Mouse (Mus musculus): ENCODE measurements around the gene Cyth3. TPM values are rescaled to one million over a fixed set of nuclear protein-coding genes. Genes with fewer than 3 reads are reported as not detected.

The Cyth3 gene
- polyA plus RNA-seq, 1 experiment: 23.9 TPM

- peaks cover 40% of the 10 kb centered on the region for H3K36me3 ChIP-seq (ENCODE audit: control insufficient read depth, insufficient read depth)
Observed at GRCm38 (mm10) chr5:143706030-143706821, 84.0 kb downstream of the Cyth3 start.

GRCm38 (mm10) chr5:143706822-143707200 lies 84.6 kb downstream of the Cyth3 start:
- Histone ChIP-seq H3K79me2 (ENCODE audit: control insufficient read depth, insufficient read depth) (no peaks in the 10 kb centered on the region), H3K36me3 (ENCODE audit: control insufficient read depth, insufficient read depth) (peaks cover 40% of the 10 kb centered on the region), H3K27me3 (ENCODE audit: control insufficient read depth, insufficient read depth, insufficient read length) (no peaks in the 10 kb centered on the region), H3K79me3 (ENCODE audit: low read depth) (no peaks in the 10 kb centered on the region), H3K4me3 (ENCODE audit: insufficient read depth, poor library complexity, severe bottlenecking) (no peak overlapping the region), H3ac (ENCODE audit: control insufficient read depth, insufficient read length, low read depth) (no peak overlapping the region)
- TF ChIP-seq FOSL1 (IDR thresholded peaks at IDR 0.05; ENCODE audit: insufficient read depth, low read length, poor library complexity, severe bottlenecking) (no peak), CEBPB (IDR thresholded peaks at IDR 0.05; ENCODE audit: low read depth) (no peak), MYOG (IDR thresholded peaks at IDR 0.05; ENCODE audit: control insufficient read depth, extremely low read depth, insufficient read length) (no peak)

More at GRCm38 (mm10) chr5:143706030-143706821, 84.0 kb downstream of the Cyth3 start:
- no peak for TF ChIP-seq MYOG (IDR thresholded peaks at IDR 0.05; ENCODE audit: control insufficient read depth, extremely low read depth, insufficient read length)
- no peak for TF ChIP-seq MYOD1 (IDR thresholded peaks at IDR 0.05; ENCODE audit: control insufficient read depth, insufficient read length, low read depth)
- TF ChIP-seq FOSL1 (IDR thresholded peaks at IDR 0.05; ENCODE audit: insufficient read depth, low read length, poor library complexity, severe bottlenecking): no peak
- TF ChIP-seq USF1 (IDR thresholded peaks at IDR 0.05; ENCODE audit: low read depth): no peak
- no peak for TF ChIP-seq CTCF (IDR thresholded peaks at IDR 0.05; ENCODE audit: control insufficient read depth, insufficient read depth, insufficient read length)
- no peak for TF ChIP-seq MAX (IDR thresholded peaks at IDR 0.05)
- TF ChIP-seq CEBPB (IDR thresholded peaks at IDR 0.05; ENCODE audit: low read depth): no peak
- H3K4me3 ChIP-seq (ENCODE audit: insufficient read depth, poor library complexity, severe bottlenecking): no peak overlapping the region
- H3K79me3 ChIP-seq (ENCODE audit: low read depth): no peaks in the 10 kb centered on the region
- no peaks in the 10 kb centered on the region for H3K27me3 ChIP-seq (ENCODE audit: control insufficient read depth, insufficient read depth, insufficient read length)
- no peaks in the 10 kb centered on the region for H3K79me2 ChIP-seq (ENCODE audit: control insufficient read depth, insufficient read depth)
- H3ac ChIP-seq (ENCODE audit: control insufficient read depth, insufficient read length, low read depth): no peak overlapping the region

GRCm38 (mm10) chr5:143711326-143711725 lies 89.1 kb downstream of the Cyth3 start:
- no peaks in the 10 kb centered on the region for H3K79me3 ChIP-seq (ENCODE audit: low read depth)
- TF ChIP-seq FOSL1 (IDR thresholded peaks at IDR 0.05; ENCODE audit: insufficient read depth, low read length, poor library complexity, severe bottlenecking) (no peak), CTCF (IDR thresholded peaks at IDR 0.05; ENCODE audit: control insufficient read depth, insufficient read depth, insufficient read length) (peak; percentile 85)
- H3K36me3 ChIP-seq (ENCODE audit: control insufficient read depth, insufficient read depth): peaks cover 74% of the 10 kb centered on the region

GRCm38 (mm10) chr5:143712011-143712800 lies 90.0 kb downstream of the Cyth3 start:
- TF ChIP-seq CEBPB (IDR thresholded peaks at IDR 0.05; ENCODE audit: low read depth) (no peak), MAX (IDR thresholded peaks at IDR 0.05) (no peak), MYOG (IDR thresholded peaks at IDR 0.05; ENCODE audit: control insufficient read depth, extremely low read depth, insufficient read length) (no peak), USF1 (IDR thresholded peaks at IDR 0.05; ENCODE audit: low read depth) (no peak), MYOD1 (IDR thresholded peaks at IDR 0.05; ENCODE audit: control insufficient read depth, insufficient read length, low read depth) (no peak), FOSL1 (IDR thresholded peaks at IDR 0.05; ENCODE audit: insufficient read depth, low read length, poor library complexity, severe bottlenecking) (no peak)
- H3ac ChIP-seq (ENCODE audit: control insufficient read depth, insufficient read length, low read depth): no peak overlapping the region
- no peaks in the 10 kb centered on the region for H3K27me3 ChIP-seq (ENCODE audit: control insufficient read depth, insufficient read depth, insufficient read length)
- peaks cover 80% of the 10 kb centered on the region for H3K36me3 ChIP-seq (ENCODE audit: control insufficient read depth, insufficient read depth)
- H3K4me3 ChIP-seq (ENCODE audit: insufficient read depth, poor library complexity, severe bottlenecking): no peak overlapping the region
- H3K79me3 ChIP-seq (ENCODE audit: low read depth): no peaks in the 10 kb centered on the region
- H3K79me2 ChIP-seq (ENCODE audit: control insufficient read depth, insufficient read depth): no peaks in the 10 kb centered on the region

More at GRCm38 (mm10) chr5:143711326-143711725, 89.1 kb downstream of the Cyth3 start:
- Histone ChIP-seq H3K27me3 (ENCODE audit: control insufficient read depth, insufficient read depth, insufficient read length) (no peaks in the 10 kb centered on the region), H3K79me2 (ENCODE audit: control insufficient read depth, insufficient read depth) (no peaks in the 10 kb centered on the region), H3ac (ENCODE audit: control insufficient read depth, insufficient read length, low read depth) (no peak overlapping the region), H3K4me3 (ENCODE audit: insufficient read depth, poor library complexity, severe bottlenecking) (no peak overlapping the region)

GRCm38 (mm10) chr5:143721962-143722361 lies 99.7 kb downstream of the Cyth3 start:
- no peak overlapping the region for H3K4me3 ChIP-seq (ENCODE audit: insufficient read depth, poor library complexity, severe bottlenecking)
- no peak for TF ChIP-seq CEBPB (IDR thresholded peaks at IDR 0.05; ENCODE audit: low read depth)
- TF ChIP-seq USF1 (IDR thresholded peaks at IDR 0.05; ENCODE audit: low read depth): no peak
- TF ChIP-seq CTCF (IDR thresholded peaks at IDR 0.05; ENCODE audit: control insufficient read depth, insufficient read depth, insufficient read length): no peak
- no peak for TF ChIP-seq MYOG (IDR thresholded peaks at IDR 0.05; ENCODE audit: control insufficient read depth, extremely low read depth, insufficient read length)
- no peak for TF ChIP-seq MYOD1 (IDR thresholded peaks at IDR 0.05; ENCODE audit: control insufficient read depth, insufficient read length, low read depth)
- TF ChIP-seq FOSL1 (IDR thresholded peaks at IDR 0.05; ENCODE audit: insufficient read depth, low read length, poor library complexity, severe bottlenecking): no peak
- no peak for TF ChIP-seq MAX (IDR thresholded peaks at IDR 0.05)
- no peaks in the 10 kb centered on the region for H3K79me2 ChIP-seq (ENCODE audit: control insufficient read depth, insufficient read depth)
- peaks cover 88% of the 10 kb centered on the region for H3K36me3 ChIP-seq (ENCODE audit: control insufficient read depth, insufficient read depth)
- no peaks in the 10 kb centered on the region for H3K79me3 ChIP-seq (ENCODE audit: low read depth)
- no peak overlapping the region for H3ac ChIP-seq (ENCODE audit: control insufficient read depth, insufficient read length, low read depth)
- H3K27me3 ChIP-seq (ENCODE audit: control insufficient read depth, insufficient read depth, insufficient read length): no peaks in the 10 kb centered on the region
